Mouse (Mus musculus) forebrain, embryonic 11.5 days (tissue): ENCODE results near the gene Pik3ip1. TPM values are rescaled to one million over a fixed set of nuclear protein-coding genes. Genes with fewer than 3 reads are reported as not detected.

Experiments
- ATAC-seq: fragments of 200-750 bp; cut with Nextera tagmentation; replicated peaks from 2 replicates; pipeline ENCODE4 v1.8.0; 2017; ENCODE audit warnings: moderate TSS enrichment; ENCODE audit not compliant: low FRiP score
- DNase-seq: peaks from one replicate; pipeline ENCODE4 v3.0.0-alpha.2; 2017; ENCODE audit warnings: low spot score
- H3K27ac ChIP-seq: fragments of 300-500 bp; sonication (generic); 2 replicates; pipeline ENCODE4 v1.5.1; 2014; ENCODE audit warnings: low read depth, low read length
- H3K27me3 ChIP-seq: fragments of 300-500 bp; sonication (generic); 2 replicates; pipeline ENCODE4 v1.6.1; 2014; ENCODE audit warnings: mild to moderate bottlenecking, low read length, mixed read lengths; ENCODE audit not compliant: control insufficient read depth, insufficient read depth
- H3K36me3 ChIP-seq: fragments of 300-500 bp; sonication (generic); 2 replicates; pipeline ENCODE4 v1.6.1; 2014; ENCODE audit warnings: mild to moderate bottlenecking, low read length, moderate library complexity, mixed read lengths; ENCODE audit not compliant: control insufficient read depth, insufficient read depth
- H3K4me1 ChIP-seq: fragments of 300-500 bp; sonication (generic); replicated peaks from 2 replicates; pipeline ENCODE4 v1.6.1; 2014; ENCODE audit warnings: low read length, mixed read lengths; ENCODE audit not compliant: control insufficient read depth, insufficient read depth
- H3K4me2 ChIP-seq: fragments of 300-500 bp; sonication (generic); 2 replicates; pipeline ENCODE4 v1.6.1; 2014; ENCODE audit warnings: low read depth, mild to moderate bottlenecking, low read length, moderate library complexity, mixed read lengths; ENCODE audit not compliant: severe bottlenecking
- H3K4me3 ChIP-seq: fragments of 300-500 bp; sonication (generic); 2 replicates; pipeline ENCODE4 v1.5.1; 2014; ENCODE audit warnings: low read depth, low read length
- H3K9ac ChIP-seq: fragments of 300-500 bp; sonication (generic); 2 replicates; pipeline ENCODE4 v1.6.1; 2014; ENCODE audit warnings: low read length
- H3K9me3 ChIP-seq: fragments of 300-500 bp; sonication (generic); 2 replicates; pipeline ENCODE4 v1.6.1; 2016; ENCODE audit warnings: low read length, mixed read lengths; ENCODE audit not compliant: control insufficient read depth
- WGBS: fragments of 180-500 bp; shearing (Covaris S2); extraction: QIAGEN DNeasy Blood & Tissue Kit; methylation state at CpG from one replicate; pipeline ENCODE4 v1.1.7; 2014; 5-methylcytosine and 5-hydroxymethylcytosine counted together
- polyA plus RNA-seq: library from polyadenylated mRNA; unstranded; fragments of >200 nt; fragmentation: Nextera tagmentation; extraction: Ambion mirVana; gene quantifications from 2 replicates; pipeline ENCODE4 v1.2.1, GENCODE M21; 2014

Pik3ip1 gene
- polyA plus RNA-seq: 9.7 and 10.6 TPM in 2 replicates

DNA sequence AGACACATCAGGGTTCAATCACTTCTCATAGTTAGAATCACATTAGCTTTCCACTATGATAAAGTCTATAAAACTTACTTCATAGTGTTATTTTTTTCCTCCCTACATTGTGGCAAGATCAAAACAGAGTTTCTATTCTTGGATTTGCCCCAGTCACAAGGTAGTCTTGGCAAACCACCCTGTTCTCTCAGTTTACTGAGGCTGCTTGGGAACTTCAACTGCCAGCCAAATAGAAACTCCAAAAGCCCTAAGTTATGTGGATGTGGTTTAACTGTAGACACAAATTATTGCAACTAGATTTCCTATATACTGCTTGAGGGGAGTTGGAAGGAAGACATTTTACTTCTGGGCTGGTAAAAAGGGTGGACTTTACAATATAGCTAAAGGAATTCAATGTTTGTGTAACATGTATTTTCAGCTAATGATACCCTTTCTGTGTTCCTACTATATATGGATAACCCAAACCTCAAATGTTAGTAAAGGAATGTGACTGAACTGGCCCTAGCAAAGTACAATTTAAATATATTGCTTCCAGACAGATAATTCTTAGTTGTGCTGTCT lies at the start of gene Pik3ip1:
Pik3ip1 (plus strand) TSS at position 511 of the 561 bp plus-strand sequence.
- no peaks in the 10 kb centered on the region for H3K27me3 ChIP-seq
- DNase-seq (no peak), ATAC-seq (no peak)
- H3K4me1 ChIP-seq: peaks cover 11% of the 10 kb centered on the region; the same call in 1 of the 2 replicates
- H3K27ac ChIP-seq: no peak within 1 kb of the TSS
- H3K4me2 ChIP-seq: peak within 1 kb of the TSS; percentile 98
- H3K9me3 ChIP-seq: no peaks in the 10 kb centered on the region
- peak within 1 kb of the TSS; percentile 39 for H3K4me3 ChIP-seq
- no peaks in the 10 kb centered on the region for H3K36me3 ChIP-seq
- H3K9ac ChIP-seq: peak within 1 kb of the TSS; percentile 64

DNA sequence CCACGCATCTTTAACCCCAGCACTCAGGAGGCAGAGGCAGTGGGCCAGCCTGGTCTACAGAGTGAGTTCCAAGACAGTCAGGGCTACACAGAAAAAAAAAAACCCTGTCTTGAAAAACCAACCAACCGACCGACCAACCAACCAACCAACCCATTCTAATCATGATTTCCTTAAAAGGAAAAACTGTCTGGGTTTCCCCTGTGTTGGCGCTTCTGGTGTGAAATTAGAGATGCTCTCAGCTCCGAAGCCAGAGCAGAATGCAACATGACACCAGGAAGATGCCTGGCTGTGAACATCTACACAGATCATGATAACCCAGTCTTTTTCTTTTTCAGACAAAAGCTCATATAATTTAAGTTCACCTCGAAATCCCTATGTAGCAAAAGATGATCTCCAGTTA lies 47.3 kb upstream of the Pik3ip1 start:
- 84% methylated on average over 6 of the region's 6 CpGs for WGBS
- Histone ChIP-seq H3K36me3 (no peaks in the 10 kb centered on the region), H3K4me3 (no peak overlapping the region), H3K9ac (no peak overlapping the region), H3K4me1 (peaks cover 3% of the 10 kb centered on the region; the same call in 1 of the 2 replicates), H3K27me3 (no peaks in the 10 kb centered on the region), H3K27ac (no peak overlapping the region), H3K4me2 (no peak overlapping the region), H3K9me3 (peaks cover 4% of the 10 kb centered on the region; the same call in 1 of the 2 replicates)
- no peak for ATAC-seq
- DNase-seq: no peak

DNA sequence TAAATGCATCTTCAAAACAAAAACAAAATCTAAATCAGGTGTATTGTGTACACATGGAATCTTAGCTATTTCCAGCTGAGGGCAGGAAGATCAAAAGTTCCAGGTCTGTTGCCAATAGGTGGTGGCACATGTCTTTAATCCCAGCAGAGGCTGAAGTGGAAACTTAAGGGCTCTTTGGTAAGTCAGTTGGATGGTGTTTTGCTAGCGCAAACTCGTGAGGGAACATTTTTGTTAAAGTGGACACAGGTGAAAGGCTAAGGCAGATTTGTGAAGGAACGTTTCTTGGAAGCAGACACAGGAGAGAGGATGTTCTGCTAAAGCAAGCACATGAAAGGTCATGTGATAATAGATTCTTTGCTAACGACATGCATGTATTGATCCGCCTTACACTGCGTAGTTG lies 46.6 kb upstream of the Pik3ip1 start:
- Histone ChIP-seq H3K36me3 (no peaks in the 10 kb centered on the region), H3K9me3 (peaks cover 4% of the 10 kb centered on the region; the same call in 1 of the 2 replicates), H3K4me2 (no peak overlapping the region), H3K4me1 (peaks cover 4% of the 10 kb centered on the region; the same call in 1 of the 2 replicates), H3K4me3 (no peak overlapping the region), H3K27me3 (no peaks in the 10 kb centered on the region), H3K9ac (no peak overlapping the region), H3K27ac (no peak overlapping the region)
- ATAC-seq (no peak), DNase-seq (no peak)
- WGBS: 95% methylated on average over 6 of the region's 6 CpGs

DNA sequence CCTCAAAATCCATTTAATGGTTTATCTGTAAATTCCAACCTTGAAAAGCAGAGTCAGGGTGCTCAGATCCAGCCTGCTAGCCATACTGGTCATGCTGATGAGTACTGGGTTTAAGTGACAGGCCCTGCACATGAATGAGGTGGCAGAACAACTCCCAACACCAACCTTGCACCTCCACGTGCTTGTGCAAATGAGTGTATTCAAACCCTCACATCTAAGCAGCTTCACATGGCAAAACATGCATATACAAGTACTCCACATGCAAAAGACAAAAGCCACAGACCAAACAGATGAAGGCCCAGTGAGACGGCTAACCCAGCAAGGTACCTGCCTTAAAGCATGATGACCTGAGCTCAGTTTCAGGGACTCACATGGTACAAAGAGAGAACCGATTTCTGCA lies 44.3 kb upstream of the Pik3ip1 start:
- ATAC-seq (no peak), DNase-seq (no peak)
- H3K36me3 ChIP-seq: no peaks in the 10 kb centered on the region
- no peaks in the 10 kb centered on the region for H3K27me3 ChIP-seq
- H3K4me2 ChIP-seq: no peak overlapping the region
- WGBS: 84% methylated on average over 3 of the region's 3 CpGs
- no peak overlapping the region for H3K9ac ChIP-seq
- peaks cover 4% of the 10 kb centered on the region; the same call in 1 of the 2 replicates for H3K9me3 ChIP-seq
- no peak overlapping the region for H3K4me3 ChIP-seq
- H3K4me1 ChIP-seq: peaks cover 4% of the 10 kb centered on the region; the same call in 1 of the 2 replicates
- H3K27ac ChIP-seq: no peak overlapping the region

DNA sequence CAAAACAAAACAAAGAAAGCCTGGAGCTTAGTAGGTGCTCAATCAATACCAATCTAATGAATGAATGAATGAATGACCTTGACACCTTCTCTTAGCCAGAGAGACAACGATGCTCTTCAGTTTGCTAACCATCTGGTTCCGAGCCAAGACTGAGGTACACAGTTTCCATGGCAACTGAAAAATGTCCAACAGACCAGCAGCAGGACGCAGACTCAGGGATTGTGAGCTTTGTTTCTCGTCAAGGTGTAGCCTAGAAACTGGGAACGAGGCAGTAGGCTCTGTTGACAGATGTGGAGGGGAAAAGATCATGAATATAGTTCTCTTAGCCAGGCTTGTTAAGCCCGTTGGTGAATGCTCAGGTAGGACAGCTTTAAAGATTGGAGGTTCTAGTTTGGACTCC lies 43.1 kb upstream of the Pik3ip1 start:
- H3K4me2 ChIP-seq: no peak overlapping the region
- peaks cover 4% of the 10 kb centered on the region; the same call in 1 of the 2 replicates for H3K4me1 ChIP-seq
- no peaks in the 10 kb centered on the region for H3K9me3 ChIP-seq
- no peak overlapping the region for H3K9ac ChIP-seq
- ATAC-seq: no peak
- no peak for DNase-seq
- H3K36me3 ChIP-seq: no peaks in the 10 kb centered on the region
- H3K27ac ChIP-seq: no peak overlapping the region
- WGBS: 55% methylated on average over 6 of the region's 6 CpGs
- no peaks in the 10 kb centered on the region for H3K27me3 ChIP-seq
- H3K4me3 ChIP-seq: no peak overlapping the region

DNA sequence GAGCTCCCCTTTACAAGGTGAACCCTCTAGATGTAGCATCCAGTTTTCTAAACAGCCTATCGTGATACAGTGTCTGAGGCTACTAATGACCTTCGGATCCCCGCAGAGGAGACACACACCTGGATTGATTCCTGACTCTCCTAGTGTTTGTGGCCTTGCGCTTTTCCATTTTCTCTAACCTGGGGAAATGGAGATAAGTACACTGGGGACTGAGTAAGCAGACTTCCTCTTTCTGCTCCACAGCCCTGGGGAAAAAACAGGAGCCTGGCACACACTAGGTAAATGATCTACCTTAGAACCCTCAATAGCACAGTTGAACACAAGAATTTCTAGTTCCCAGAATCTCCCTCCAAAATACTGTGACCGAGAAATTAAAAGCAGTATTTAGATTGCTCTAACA lies 42.3 kb upstream of the Pik3ip1 start:
- ATAC-seq (no peak), DNase-seq (no peak)
- Histone ChIP-seq H3K4me1 (peaks cover 4% of the 10 kb centered on the region; the same call in 1 of the 2 replicates), H3K4me3 (peak overlapping the region; percentile 92), H3K9ac (peak overlapping the region; percentile 99), H3K4me2 (peak overlapping the region; percentile 99; the same call in 1 of the 2 replicates), H3K9me3 (no peaks in the 10 kb centered on the region), H3K36me3 (no peaks in the 10 kb centered on the region), H3K27ac (0 out of 2 replicates have a peak overlapping the region, but pooled peaks have one; percentile 97), H3K27me3 (no peaks in the 10 kb centered on the region)
- 62% methylated on average over 5 of the region's 5 CpGs for WGBS

DNA sequence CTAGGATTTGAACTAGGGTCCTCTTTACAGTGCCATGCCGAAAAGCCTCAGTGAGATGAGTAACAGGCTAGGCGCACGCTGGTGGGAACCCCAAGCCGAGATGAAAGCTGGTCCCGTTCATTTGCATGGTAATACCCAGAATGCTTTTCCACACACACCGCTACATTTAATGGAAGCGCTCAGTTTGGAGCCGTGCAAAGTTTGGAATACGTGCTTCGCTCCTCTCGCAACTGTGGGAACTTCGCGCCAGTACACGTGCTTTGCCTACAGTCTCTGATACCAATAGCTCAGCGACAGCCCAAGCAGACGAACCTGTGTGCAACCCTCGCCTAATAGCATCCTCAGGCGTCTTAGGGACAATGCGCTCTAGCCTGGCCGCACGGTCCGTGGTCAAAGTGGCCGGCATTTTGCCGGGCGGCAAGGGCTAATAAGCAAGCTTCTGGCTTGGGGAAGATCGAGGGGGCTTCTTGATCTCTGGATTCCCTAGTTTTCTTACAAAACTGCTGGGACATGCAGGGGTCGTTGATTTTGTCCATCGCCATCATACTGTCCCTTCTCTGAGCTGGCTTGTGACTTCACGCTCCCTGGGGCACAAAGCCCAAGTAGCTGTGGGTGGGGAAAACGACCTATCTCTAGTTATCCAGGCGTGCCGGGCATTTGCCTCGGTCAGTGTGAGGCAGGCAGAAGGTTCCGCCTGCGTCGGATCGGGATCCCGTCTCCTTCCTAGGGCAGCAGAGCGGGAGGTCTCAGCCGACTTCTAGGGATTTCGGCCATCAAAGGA lies 41.5 kb upstream of the Pik3ip1 start, which contains the start of gene Patz1:
Patz1 (plus strand) TSS at position 354 of the 781 bp plus-strand sequence.
- Histone ChIP-seq H3K4me1 (peaks cover 8% of the 10 kb centered on the region), H3K4me2 (peak within 1 kb of the TSS; percentile 99), H3K36me3 (peaks cover 1% of the 10 kb centered on the region; the same call in 1 of the 2 replicates), H3K9me3 (no peaks in the 10 kb centered on the region), H3K4me3 (peak within 1 kb of the TSS; percentile 92), H3K27me3 (no peaks in the 10 kb centered on the region), H3K27ac (peak within 1 kb of the TSS; percentile 97), H3K9ac (peak within 1 kb of the TSS; percentile 99)
- peak; percentile 13 for ATAC-seq
- peak; percentile 79 for DNase-seq
- under 1% methylated on average over 41 of the region's 41 CpGs for WGBS

DNA sequence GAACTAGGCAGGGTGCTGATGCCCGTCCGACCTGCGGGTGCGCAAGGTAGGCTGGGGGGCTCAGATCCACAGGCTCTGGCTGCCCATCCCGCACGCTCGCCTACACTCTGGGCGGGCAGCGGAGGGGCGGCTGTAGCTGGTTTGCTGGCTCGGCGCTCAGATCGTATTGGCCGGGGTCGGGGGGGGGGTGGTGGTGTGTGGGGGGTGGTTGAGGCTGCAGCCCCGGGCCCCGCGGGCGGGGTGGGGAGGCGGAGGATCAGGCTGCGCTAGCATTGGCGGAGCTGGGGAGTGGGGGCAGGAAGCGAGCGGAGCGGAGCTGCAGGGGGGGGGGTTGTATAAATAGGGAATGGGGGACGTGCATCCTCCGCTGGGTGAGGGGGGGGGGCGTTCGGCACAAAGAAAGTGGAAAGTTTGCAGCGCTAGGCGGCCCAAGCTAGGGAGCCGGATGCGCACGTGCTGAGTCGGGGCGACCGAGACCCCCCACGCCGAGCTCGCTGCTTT lies 40.8 kb upstream of the Pik3ip1 start:
- peaks cover 15% of the 10 kb centered on the region for H3K4me1 ChIP-seq
- no peaks in the 10 kb centered on the region for H3K27me3 ChIP-seq
- H3K4me2 ChIP-seq: peak overlapping the region; percentile 99
- DNase-seq (peak; percentile 98), ATAC-seq (peak; percentile 78)
- peak overlapping the region; percentile 99 for H3K9ac ChIP-seq
- H3K27ac ChIP-seq: peak overlapping the region; percentile 97
- peaks cover 7% of the 10 kb centered on the region for H3K36me3 ChIP-seq
- no peaks in the 10 kb centered on the region for H3K9me3 ChIP-seq
- WGBS: under 1% methylated on average over 29 of the region's 40 CpGs
- peak overlapping the region; percentile 92 for H3K4me3 ChIP-seq
